Mouse (Mus musculus) myocyte (in vitro differentiated cells): ENCODE measurements at regions not wholly inside any gene's neighbourhood (a gene's known extent, or its start where the extent isn't known, plus 50 kb on each side); places are given as distances from the start of the nearest gene placed in this dataset.

Experiments
- CEBPB ChIP-seq: IDR thresholded peaks from 2 replicates; pipeline ENCODE4 v1.6.1; 2011; ENCODE audit warnings: mild to moderate bottlenecking, moderate library complexity; ENCODE audit not compliant: poor library complexity, insufficient read depth, severe bottlenecking
- E2F4 ChIP-seq: IDR thresholded peaks from one replicate; pipeline ENCODE4 v1.6.1; 2011; ENCODE audit warnings: mild to moderate bottlenecking, control low read depth, moderate library complexity; ENCODE audit not compliant: insufficient read depth
- MAX ChIP-seq: IDR thresholded peaks from one replicate; pipeline ENCODE4 v1.6.1; 2011; ENCODE audit warnings: low read depth, mild to moderate bottlenecking, control low read depth
- MYOG ChIP-seq, 3 experiments: IDR thresholded peaks; one replicate each; pipeline ENCODE4 v1.6.1; 2011; ENCODE audit warnings: control low read depth in 2 of 3, low read depth in 2 of 3, mild to moderate bottlenecking in 2 of 3; ENCODE audit not compliant: insufficient read length in 2 of 3, control insufficient read depth in 1 of 3, insufficient read depth in 1 of 3
- POLR2A ChIP-seq: IDR thresholded peaks from one replicate; pipeline ENCODE4 v1.6.1; 2011; ENCODE audit warnings: low read depth, mild to moderate bottlenecking, control low read depth, moderate library complexity; ENCODE audit not compliant: insufficient read length
- POLR2AphosphoS2 ChIP-seq: IDR thresholded peaks from one replicate; pipeline ENCODE4 v1.6.1; 2011; ENCODE audit warnings: low read depth, control low read depth; ENCODE audit not compliant: insufficient read length
- TCF12 ChIP-seq: IDR thresholded peaks from one replicate; pipeline ENCODE4 v1.6.1; 2011; ENCODE audit warnings: mild to moderate bottlenecking, control low read depth; ENCODE audit not compliant: poor library complexity, insufficient read depth, severe bottlenecking
- USF1 ChIP-seq: IDR thresholded peaks from one replicate; pipeline ENCODE4 v1.6.1; 2011; ENCODE audit warnings: low read depth, mild to moderate bottlenecking, control low read depth, moderate library complexity

- no peak for TF ChIP-seq CEBPB
- TF ChIP-seq POLR2A, result no peak
- TF ChIP-seq POLR2AphosphoS2, result no peak
- TF ChIP-seq MYOG (IDR thresholded peaks at IDR 0.05; ENCODE audit: control insufficient read depth in 1 of 3, insufficient read depth in 1 of 3, insufficient read length in 2 of 3, low read depth in 2 of 3), result no peak
- no peak for TF ChIP-seq USF1
- no peak for TF ChIP-seq TCF12
- no peak for TF ChIP-seq E2F4
- no peak for TF ChIP-seq MAX
Measured at GRCm38 (mm10) chr9:68594586-68594985, 59.0 kb upstream of the Rora start.
